Mouse (Mus musculus): Measurements from ENCODE around the gene Mob3b. TPM values are rescaled to one million over a fixed set of nuclear protein-coding genes. Genes with fewer than 3 reads are reported as not detected.

Gene Mob3b
- polyA plus RNA-seq, 1 experiment from 2014 or later, result 8.4 TPM

GRCm38 (mm10) chr4:35080285-35080684 lies 77.0 kb downstream of the Mob3b start:
- Histone ChIP-seq H3K4me1 (no peaks in the 10 kb centered on the region), H3K9me3 (peaks cover 3% of the 10 kb centered on the region; the same call in 1 of the 2 replicates), H3K4me2 (replicated peaks) (no peak overlapping the region), H3K36me3 (no peaks in the 10 kb centered on the region), H3K4me3 (no peak overlapping the region), H3K27ac (no peak overlapping the region), H3K9ac (no peak overlapping the region), H3K27me3 (replicated peaks) (no peaks in the 10 kb centered on the region)
- ATAC-seq (ENCODE audit: low FRiP score, low read depth), result no peak
- 87% methylated on average over 6 of the region's 6 CpGs for WGBS

- H3K27me3 ChIP-seq (replicated peaks), result no peaks in the 10 kb centered on the region
- no peak for ATAC-seq (ENCODE audit: low FRiP score, low read depth)
Measured at GRCm38 (mm10) chr4:35068739-35069138, 88.5 kb downstream of the Mob3b start.

GRCm38 (mm10) chr4:35066163-35066562 lies 91.1 kb downstream of the Mob3b start:
- H3K27ac ChIP-seq, result no peak overlapping the region
- 72% methylated on average over 4 of the region's 4 CpGs for WGBS
- H3K9me3 ChIP-seq, result no peaks in the 10 kb centered on the region
- no peak overlapping the region for H3K9ac ChIP-seq
- no peak overlapping the region for H3K4me2 ChIP-seq (replicated peaks)
- H3K36me3 ChIP-seq, result no peaks in the 10 kb centered on the region
- no peak for ATAC-seq (ENCODE audit: low FRiP score, low read depth)
- 0 out of 2 replicates have a peak, but pooled peaks cover 6% of the 10 kb centered on the region for H3K4me1 ChIP-seq
- H3K4me3 ChIP-seq, result no peak overlapping the region
- H3K27me3 ChIP-seq (replicated peaks), result no peaks in the 10 kb centered on the region

More at GRCm38 (mm10) chr4:35068739-35069138, 88.5 kb downstream of the Mob3b start:
- H3K4me3 ChIP-seq, result no peak overlapping the region
- H3K27ac ChIP-seq, result no peak overlapping the region
- H3K4me2 ChIP-seq (replicated peaks), result no peak overlapping the region
- 77% methylated on average over 4 of the region's 4 CpGs for WGBS
- H3K36me3 ChIP-seq, result no peaks in the 10 kb centered on the region
- H3K9me3 ChIP-seq, result no peaks in the 10 kb centered on the region
- 0 out of 2 replicates have a peak, but pooled peaks cover 6% of the 10 kb centered on the region for H3K4me1 ChIP-seq
- no peak overlapping the region for H3K9ac ChIP-seq

- H3K9ac ChIP-seq, result no peak overlapping the region
- peak; percentile 37; the same call in 1 of the 2 replicates for ATAC-seq (ENCODE audit: low FRiP score, low read depth)
- H3K27ac ChIP-seq, result no peak overlapping the region
Measured at GRCm38 (mm10) chr4:35065075-35065838, 92.0 kb downstream of the Mob3b start.

DNA sequence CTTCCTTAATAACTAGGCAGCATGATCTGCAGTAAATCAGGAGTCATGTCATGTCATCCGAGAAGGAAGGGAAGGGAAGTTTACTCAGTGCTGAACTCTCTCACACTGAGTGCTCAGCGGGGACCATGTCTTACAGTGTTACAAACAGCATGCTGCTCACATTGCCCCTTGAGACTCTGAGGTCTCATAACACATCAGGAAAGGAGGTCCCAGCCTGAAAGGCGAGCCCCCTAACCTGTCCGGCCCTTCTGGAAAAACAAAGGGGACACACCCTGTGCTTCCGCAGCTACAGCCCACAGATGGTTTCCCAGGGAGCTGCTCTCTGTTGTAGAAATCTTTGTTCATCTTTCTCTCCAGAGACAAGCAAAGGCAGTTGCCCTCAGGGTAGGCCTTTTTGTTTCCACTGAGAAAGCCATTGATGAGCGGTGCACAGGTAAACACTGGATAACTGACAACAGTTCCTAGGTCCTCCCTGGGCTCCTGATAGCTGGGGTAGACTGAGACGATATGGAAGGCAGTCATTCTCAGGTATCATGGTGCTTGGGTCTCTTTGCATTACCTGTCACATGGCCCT lies 94.1 kb downstream of the Mob3b start:
- Histone ChIP-seq H3K9me3 (no peaks in the 10 kb centered on the region), H3K27me3 (replicated peaks) (no peaks in the 10 kb centered on the region), H3K36me3 (no peaks in the 10 kb centered on the region), H3K4me2 (replicated peaks) (no peak overlapping the region), H3K4me1 (0 out of 2 replicates have a peak, but pooled peaks cover 6% of the 10 kb centered on the region), H3K9ac (no peak overlapping the region), H3K27ac (no peak overlapping the region), H3K4me3 (no peak overlapping the region)
- 70% methylated on average over 7 of the region's 7 CpGs for WGBS
- ATAC-seq (ENCODE audit: low FRiP score, low read depth), result no peak

More at GRCm38 (mm10) chr4:35065075-35065838, 92.0 kb downstream of the Mob3b start:
- Histone ChIP-seq H3K4me1 (0 out of 2 replicates have a peak, but pooled peaks cover 6% of the 10 kb centered on the region), H3K36me3 (no peaks in the 10 kb centered on the region), H3K4me2 (replicated peaks) (no peak overlapping the region), H3K4me3 (no peak overlapping the region), H3K27me3 (replicated peaks) (no peaks in the 10 kb centered on the region), H3K9me3 (no peaks in the 10 kb centered on the region)
- 38% methylated on average over 15 of the region's 15 CpGs for WGBS

GRCm38 (mm10) chr4:35060964-35061363 lies 96.3 kb downstream of the Mob3b start:
- Histone ChIP-seq H3K36me3 (no peaks in the 10 kb centered on the region), H3K9me3 (no peaks in the 10 kb centered on the region), H3K4me1 (0 out of 2 replicates have a peak, but pooled peaks cover 6% of the 10 kb centered on the region), H3K4me3 (no peak overlapping the region), H3K27ac (no peak overlapping the region), H3K9ac (no peak overlapping the region), H3K27me3 (replicated peaks) (no peaks in the 10 kb centered on the region), H3K4me2 (replicated peaks) (no peak overlapping the region)
- no peak for ATAC-seq (ENCODE audit: low FRiP score, low read depth)
- WGBS, result 76% methylated on average over 1 of the region's 1 CpGs

DNA sequence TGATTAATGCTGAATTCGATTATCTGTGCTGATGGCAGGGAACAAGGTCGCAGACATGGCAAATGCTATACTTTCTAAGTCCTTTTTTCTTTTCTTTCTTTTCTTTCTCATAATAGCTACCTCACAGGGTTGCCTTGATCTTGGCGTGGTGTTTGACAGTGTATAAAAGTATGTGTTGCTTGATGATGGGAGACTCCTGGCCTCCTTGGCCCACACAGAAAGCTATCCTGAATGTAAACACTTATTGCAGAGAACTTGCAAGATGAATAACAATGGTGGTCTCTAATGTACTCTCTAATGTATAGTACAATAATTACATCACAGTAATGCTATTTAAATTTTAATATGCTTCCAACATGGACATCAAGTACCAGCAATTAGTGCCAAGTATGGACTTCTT lies 96.9 kb downstream of the Mob3b start:
- H3K27ac ChIP-seq, result no peak overlapping the region
- no peak overlapping the region for H3K4me3 ChIP-seq
- no peaks in the 10 kb centered on the region for H3K27me3 ChIP-seq (replicated peaks)
- H3K9me3 ChIP-seq, result no peaks in the 10 kb centered on the region
- H3K4me1 ChIP-seq, result 0 out of 2 replicates have a peak, but pooled peaks cover 5% of the 10 kb centered on the region
- no peak overlapping the region for H3K9ac ChIP-seq
- no peak overlapping the region for H3K4me2 ChIP-seq (replicated peaks)
- no peaks in the 10 kb centered on the region for H3K36me3 ChIP-seq
- ATAC-seq (ENCODE audit: low FRiP score, low read depth), result no peak
- 92% methylated on average over 3 of the region's 3 CpGs for WGBS

- Histone ChIP-seq H3K36me3 (no peaks in the 10 kb centered on the region), H3K4me1 (peaks cover 11% of the 10 kb centered on the region)
- WGBS, result 83% methylated on average over 2 of the region's 2 CpGs
Measured at GRCm38 (mm10) chr4:35054362-35054761, 102.9 kb downstream of the Mob3b start.

GRCm38 (mm10) chr4:35052174-35052942 lies 104.9 kb downstream of the Mob3b start:
- no peak overlapping the region for H3K4me3 ChIP-seq
- peak; percentile 70; the same call in 1 of the 2 replicates for ATAC-seq (ENCODE audit: low FRiP score, low read depth)
- 41% methylated on average over 6 of the region's 6 CpGs for WGBS
- H3K9me3 ChIP-seq, result no peaks in the 10 kb centered on the region
- peaks cover 11% of the 10 kb centered on the region for H3K4me1 ChIP-seq
- H3K4me2 ChIP-seq (replicated peaks), result no peak overlapping the region
- H3K27me3 ChIP-seq (replicated peaks), result no peaks in the 10 kb centered on the region
- H3K27ac ChIP-seq, result no peak overlapping the region
- H3K9ac ChIP-seq, result no peak overlapping the region
- no peaks in the 10 kb centered on the region for H3K36me3 ChIP-seq

More at GRCm38 (mm10) chr4:35054362-35054761, 102.9 kb downstream of the Mob3b start:
- Histone ChIP-seq H3K27me3 (replicated peaks) (no peaks in the 10 kb centered on the region), H3K9ac (no peak overlapping the region), H3K4me2 (replicated peaks) (no peak overlapping the region), H3K4me3 (no peak overlapping the region), H3K9me3 (no peaks in the 10 kb centered on the region), H3K27ac (no peak overlapping the region)
- no peak for ATAC-seq (ENCODE audit: low FRiP score, low read depth)

DNA sequence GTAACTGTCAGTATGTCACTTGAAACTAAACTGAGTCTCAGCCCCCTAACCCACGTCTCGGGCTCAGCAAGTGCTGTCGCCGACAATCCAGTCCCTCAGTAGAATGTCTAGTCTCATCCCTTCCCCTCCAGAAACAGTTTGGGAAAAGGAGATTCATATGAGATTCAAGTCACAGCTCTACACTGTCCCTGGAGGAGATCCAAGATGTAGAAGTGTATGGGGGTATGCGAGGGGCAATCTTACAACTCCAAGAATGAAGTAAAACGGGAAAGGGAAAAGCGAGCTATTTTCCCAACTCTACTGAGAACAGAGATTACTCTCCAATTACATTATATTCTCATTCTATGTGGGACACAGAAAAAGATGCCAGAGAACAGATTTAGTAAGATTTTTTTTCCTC lies 106.1 kb downstream of the Mob3b start:
- Histone ChIP-seq H3K4me3 (no peak overlapping the region), H3K4me2 (replicated peaks) (no peak overlapping the region), H3K9me3 (no peaks in the 10 kb centered on the region), H3K9ac (no peak overlapping the region), H3K4me1 (peaks cover 11% of the 10 kb centered on the region), H3K36me3 (no peaks in the 10 kb centered on the region), H3K27ac (no peak overlapping the region), H3K27me3 (replicated peaks) (no peaks in the 10 kb centered on the region)
- 83% methylated on average over 7 of the region's 7 CpGs for WGBS
- ATAC-seq (ENCODE audit: low FRiP score, low read depth), result no peak

DNA sequence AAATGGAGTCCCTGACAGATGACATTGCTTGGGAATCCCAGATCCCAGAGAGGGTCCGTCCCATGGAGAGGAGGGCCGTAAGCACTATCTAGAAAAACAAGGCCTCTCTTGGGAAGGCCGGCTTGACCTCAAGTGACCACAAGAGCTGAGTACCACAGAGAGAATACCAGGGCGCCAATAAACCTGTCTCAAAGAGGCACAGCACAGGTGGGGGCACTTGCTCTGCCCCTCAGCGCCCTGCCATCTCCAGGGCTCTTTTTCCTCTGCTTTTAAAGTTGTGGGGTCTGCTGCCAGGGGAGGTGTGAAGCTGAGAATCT lies 107.6 kb downstream of the Mob3b start:
- no peak overlapping the region for H3K27ac ChIP-seq
- H3K9ac ChIP-seq, result no peak overlapping the region
- no peaks in the 10 kb centered on the region for H3K27me3 ChIP-seq (replicated peaks)
- peaks cover 11% of the 10 kb centered on the region for H3K4me1 ChIP-seq
- H3K4me3 ChIP-seq, result no peak overlapping the region
- ATAC-seq (ENCODE audit: low FRiP score, low read depth), result no peak
- no peaks in the 10 kb centered on the region for H3K36me3 ChIP-seq
- H3K4me2 ChIP-seq (replicated peaks), result no peak overlapping the region
- H3K9me3 ChIP-seq, result no peaks in the 10 kb centered on the region
- 17% methylated on average over 5 of the region's 5 CpGs for WGBS

DNA sequence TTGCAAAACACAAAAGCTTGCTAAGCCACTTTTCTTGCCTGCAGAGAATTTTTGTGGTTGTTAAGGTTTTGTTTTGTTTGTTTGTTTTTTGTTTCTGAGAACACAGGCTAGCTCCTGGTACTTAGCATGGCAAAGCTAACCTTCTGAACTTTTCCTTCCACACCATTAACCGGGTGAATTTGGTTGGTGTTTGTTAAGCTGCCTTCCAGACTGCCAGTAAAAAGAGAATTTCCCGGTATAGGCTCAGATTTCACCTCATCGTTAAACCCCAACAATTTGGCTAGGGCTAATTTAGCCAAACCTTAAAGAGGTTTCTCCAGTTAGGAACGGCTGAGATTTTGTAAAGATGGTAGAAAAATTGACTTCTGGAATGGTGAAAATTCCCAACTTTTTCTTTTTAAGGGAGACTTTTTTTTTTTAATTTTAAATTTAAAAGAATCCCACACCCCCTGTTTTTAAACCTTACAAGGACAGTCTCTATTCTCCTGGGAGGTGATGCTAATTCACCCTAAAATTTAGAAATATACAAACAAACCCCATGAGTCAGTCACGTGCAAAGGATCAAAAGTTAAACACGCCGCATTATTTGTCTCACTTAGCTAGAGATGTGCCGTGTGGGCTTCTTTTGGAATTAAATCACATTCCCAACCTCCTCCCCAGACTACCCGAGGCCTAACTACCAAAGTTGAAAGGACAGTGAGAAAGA lies 108.1 kb downstream of the Mob3b start:
- H3K27ac ChIP-seq, result no peak overlapping the region
- H3K36me3 ChIP-seq, result no peaks in the 10 kb centered on the region
- no peak for ATAC-seq (ENCODE audit: low FRiP score, low read depth)
- no peak overlapping the region for H3K9ac ChIP-seq
- H3K27me3 ChIP-seq (replicated peaks), result no peaks in the 10 kb centered on the region
- H3K4me1 ChIP-seq, result peaks cover 11% of the 10 kb centered on the region
- H3K4me3 ChIP-seq, result no peak overlapping the region
- H3K9me3 ChIP-seq, result no peaks in the 10 kb centered on the region
- no peak overlapping the region for H3K4me2 ChIP-seq (replicated peaks)
- 23% methylated on average over 9 of the region's 9 CpGs for WGBS

Data from neural tube, embryonic 12.5 days (tissue).